Mouse (Mus musculus) bone marrow macrophage, adult 2 months (primary cell): ENCODE data around the gene Lhpp.

Source experiments
- CTCF ChIP-seq: IDR thresholded peaks from 2 replicates; pipeline ENCODE4 v1.5.1; 2012; ENCODE audit warnings: low read depth, mild to moderate bottlenecking, low read length, moderate library complexity
- POLR2A ChIP-seq: IDR thresholded peaks from 2 replicates; pipeline ENCODE4 v1.6.1; 2012; ENCODE audit warnings: mild to moderate bottlenecking, low read depth, low read length, borderline replicate concordance

- TF ChIP-seq POLR2A (no peak), CTCF (no peak)
Measured at GRCm38 (mm10) chr7:132615346-132615745, 4.9 kb downstream of the Lhpp start.
